Comparison of ENCODE assay signal across 8 mouse cellular contexts in the genomic region with DNA sequence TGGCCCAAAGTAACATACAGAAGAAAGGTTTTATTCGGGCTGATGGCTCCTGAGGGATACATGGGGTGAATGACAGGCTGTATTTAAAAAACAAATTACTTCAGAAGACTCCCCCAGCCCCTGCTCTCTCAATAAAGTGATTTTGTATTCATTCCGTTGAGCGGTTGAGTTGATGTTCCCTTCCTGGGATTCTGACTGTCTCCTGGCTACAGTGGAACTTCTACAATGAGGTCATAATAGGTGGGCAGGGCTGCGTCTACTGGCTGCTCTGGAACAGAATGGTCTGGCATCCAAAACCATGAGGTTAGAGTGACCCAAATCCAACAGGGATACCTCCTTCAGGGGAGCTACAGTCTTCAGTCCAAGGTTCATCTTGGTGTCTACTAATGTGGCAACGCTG. TPM values are rescaled to one million over a fixed set of nuclear protein-coding genes. Genes with fewer than 3 reads are reported as not detected.
DNase-seq lines count a peak whose midpoint lies in the region; ATAC-seq and TF ChIP-seq lines count a peak whose summit lies in the region.

A gene (plus strand): TSS at position 301 of the 400 bp plus-strand sequence.

- no peak for DNase-seq in gastrocnemius, postnatal 10 days
- DNase-seq in gastrocnemius, postnatal 25 days, result no peak
- DNase-seq in G1E (ENCODE audit: low spot score), result no peak
- DNase-seq in forebrain, embryonic 14.5 days (ENCODE audit: low spot score), result no peak
- no peak for DNase-seq in hindbrain, postnatal 0 days (ENCODE audit: low spot score)
- DNase-seq in embryo, embryonic 11 days, result no peak
- no peak for DNase-seq in spleen, postnatal 10 days (ENCODE audit: low spot score in 2 of 2)

- TF ChIP-seq CTCF in G1E (IDR thresholded peaks at IDR 0.05; ENCODE audit: low read depth, low read length), result no peak
- TF ChIP-seq CTCF in hindbrain, postnatal 0 days (IDR thresholded peaks at IDR 0.05; ENCODE audit: low read depth), result no peak

- H3K9ac ChIP-seq in forebrain, embryonic 14.5 days (ENCODE audit: low read length), result no peak within 1 kb of the TSS
- H3K9ac ChIP-seq in hindbrain, postnatal 0 days (replicated peaks; ENCODE audit: low read length), result no peak within 1 kb of the TSS

- H3K9me3 ChIP-seq in G1E (replicated peaks), result no peaks in the 10 kb centered on the region
- H3K9me3 ChIP-seq in forebrain, embryonic 14.5 days (replicated peaks; ENCODE audit: control insufficient read depth, low read length), result no peaks in the 10 kb centered on the region
- H3K9me3 ChIP-seq in hindbrain, postnatal 0 days (ENCODE audit: low read length), result no peaks in the 10 kb centered on the region

- 75% methylated on average over 5 of the region's 5 CpGs for WGBS in forebrain, embryonic 14.5 days
- 76% methylated on average over 5 of the region's 5 CpGs for WGBS in hindbrain, postnatal 0 days
- 83% methylated on average over 5 of the region's 5 CpGs for WGBS in macrophage (ENCODE audit: missing documents)

- H3K4me2 ChIP-seq in forebrain, embryonic 14.5 days (ENCODE audit: low read length), result no peak within 1 kb of the TSS
- no peak within 1 kb of the TSS for H3K4me2 ChIP-seq in hindbrain, postnatal 0 days (ENCODE audit: low read depth, low read length)

- no peaks in the 10 kb centered on the region for H3K79me2 ChIP-seq in macrophage (ENCODE audit: inconsistent target)

- ATAC-seq in G1E (ENCODE audit: extremely low read depth, insufficient number of reproducible peaks, low FRiP score, poor library complexity, severe bottlenecking), result no peak
- ATAC-seq in forebrain, embryonic 14.5 days, result no peak
- no peak for ATAC-seq in hindbrain, postnatal 0 days

- no peak within 1 kb of the TSS for H3K4me3 ChIP-seq in G1E (ENCODE audit: low read depth, low read length)
- H3K4me3 ChIP-seq in forebrain, embryonic 14.5 days (ENCODE audit: low read depth, low read length), result no peak within 1 kb of the TSS
- no peak within 1 kb of the TSS for H3K4me3 ChIP-seq in hindbrain, postnatal 0 days (ENCODE audit: low read length)
- H3K4me3 ChIP-seq in macrophage (ENCODE audit: inconsistent target), result no peak within 1 kb of the TSS

- no peaks in the 10 kb centered on the region for H3K36me3 ChIP-seq in G1E (replicated peaks)
- no peaks in the 10 kb centered on the region for H3K36me3 ChIP-seq in forebrain, embryonic 14.5 days (ENCODE audit: control insufficient read depth, insufficient read depth, low read length)
- no peaks in the 10 kb centered on the region for H3K36me3 ChIP-seq in hindbrain, postnatal 0 days (ENCODE audit: insufficient read depth, low read length)
- no peaks in the 10 kb centered on the region for H3K36me3 ChIP-seq in macrophage (ENCODE audit: inconsistent target)

- no peak within 1 kb of the TSS for H3K27ac ChIP-seq in forebrain, embryonic 14.5 days (ENCODE audit: low read depth, low read length)
- no peak within 1 kb of the TSS for H3K27ac ChIP-seq in hindbrain, postnatal 0 days
- H3K27ac ChIP-seq in macrophage, result no peak within 1 kb of the TSS

- H3K27me3 ChIP-seq in G1E (ENCODE audit: insufficient read depth, low read length), result peaks cover 3% of the 10 kb centered on the region; the same call in 1 of the 2 replicates
- H3K27me3 ChIP-seq in forebrain, embryonic 14.5 days (replicated peaks; ENCODE audit: control insufficient read depth, insufficient read depth, low read length), result no peaks in the 10 kb centered on the region
- H3K27me3 ChIP-seq in hindbrain, postnatal 0 days (ENCODE audit: insufficient read depth, low read length), result no peaks in the 10 kb centered on the region

- no peaks in the 10 kb centered on the region for H3K4me1 ChIP-seq in G1E (ENCODE audit: insufficient read depth, low read depth, low read length)
- H3K4me1 ChIP-seq in forebrain, embryonic 14.5 days (ENCODE audit: control insufficient read depth, insufficient read depth, low read length), result no peaks in the 10 kb centered on the region
- no peaks in the 10 kb centered on the region for H3K4me1 ChIP-seq in hindbrain, postnatal 0 days (ENCODE audit: insufficient read depth, low read length)

RNA-seq across cellular contexts. Expression of the gene that starts here (rescaled TPM):
- total RNA-seq in gastrocnemius, postnatal 10 days (2021), result 10 to 100 TPM; 19.8 to 27.4 TPM
- 10 to 100 TPM in 1 of 2 experiments, 1 to 10 TPM in 1; 8.6 to 11.8 TPM for total RNA-seq in gastrocnemius, postnatal 25 days (2021)
- total RNA-seq in G1E (2014; fragmentation: Nextera tagmentation) (30.4 and 49.1 TPM in 2 replicates), G1E (2017) (112 and 127 TPM in 2 replicates)
- polyA plus RNA-seq in G1E (2012) (19.7 and 31.8 TPM in 2 replicates), macrophage (2018) (49.1 to 58.0 TPM (median 55.1 TPM) in 3 replicates)
- polyA plus RNA-seq in forebrain, embryonic 14.5 days (2014; fragmentation: Nextera tagmentation; extraction: Ambion mirVana), result 180 and 181 TPM in 2 replicates
- 39.8 and 51.3 TPM in 2 replicates for total RNA-seq in hindbrain, postnatal 0 days (2014; rRNA removed)
- polyA plus RNA-seq in hindbrain, postnatal 0 days (2015; fragmentation: Nextera tagmentation; extraction: Ambion mirVana), result 152 and 157 TPM in 2 replicates
- total RNA-seq in macrophage (2018; cell fraction: chromatin; rRNA removed), result 10 to 100 TPM; 17.5 to 50.3 (median 33.4) TPM
- 10 to 100 TPM; 49.5 to 91.4 (median 68.5) TPM for total RNA-seq in macrophage (2018; cell fraction: cytosol; rRNA removed)
- total RNA-seq in macrophage (2018; cell fraction: nucleus; rRNA removed), result 10 to 100 TPM; 23.4 to 70.5 (median 42.7) TPM
